Mouse (Mus musculus) myocyte (in vitro differentiated cells): Measurements from ENCODE around the gene Tanc2. TPM values are rescaled to one million over a fixed set of nuclear protein-coding genes. Genes with fewer than 3 reads are reported as not detected.
A peak's percentile ranks its signal among the peaks of the same experiment; 100 is the strongest.

Experiments
- H3K27me3 ChIP-seq: one replicate; pipeline ENCODE4 v1.6.1; 2011; ENCODE audit not compliant: control insufficient read depth, insufficient read depth, insufficient read length
- H3K36me3 ChIP-seq: one replicate; pipeline ENCODE4 v1.6.1; 2011; ENCODE audit not compliant: control insufficient read depth, insufficient read depth
- H3K4me2 ChIP-seq: one replicate; pipeline ENCODE4 v1.6.1; 2011; ENCODE audit warnings: low read depth, control low read depth
- H3K4me3 ChIP-seq: one replicate; pipeline ENCODE4 v1.5.1; 2011; ENCODE audit warnings: mild to moderate bottlenecking, control low read depth, moderate library complexity
- H3K79me2 ChIP-seq: one replicate; pipeline ENCODE4 v1.6.1; 2011; ENCODE audit not compliant: control insufficient read depth, insufficient read depth
- H3ac ChIP-seq: one replicate; pipeline ENCODE4 v1.6.1; 2011; ENCODE audit not compliant: control insufficient read depth, insufficient read length
- CEBPB ChIP-seq: IDR thresholded peaks from 2 replicates; pipeline ENCODE4 v1.6.1; 2011; ENCODE audit warnings: mild to moderate bottlenecking, moderate library complexity; ENCODE audit not compliant: poor library complexity, insufficient read depth, severe bottlenecking
- E2F4 ChIP-seq: IDR thresholded peaks from one replicate; pipeline ENCODE4 v1.6.1; 2011; ENCODE audit warnings: mild to moderate bottlenecking, control low read depth, moderate library complexity; ENCODE audit not compliant: insufficient read depth
- MAX ChIP-seq: IDR thresholded peaks from one replicate; pipeline ENCODE4 v1.6.1; 2011; ENCODE audit warnings: low read depth, mild to moderate bottlenecking, control low read depth
- MYOD1 ChIP-seq, 3 experiments: IDR thresholded peaks; one replicate each; pipeline ENCODE4 v1.6.1; 2011; ENCODE audit warnings: control low read depth in 2 of 3, low read depth in 2 of 3, mild to moderate bottlenecking in 2 of 3, moderate library complexity in 1 of 3; ENCODE audit not compliant: insufficient read length in 2 of 3, control insufficient read depth in 1 of 3
- MYOG ChIP-seq, 3 experiments: IDR thresholded peaks; one replicate each; pipeline ENCODE4 v1.6.1; 2011; ENCODE audit warnings: control low read depth in 2 of 3, low read depth in 2 of 3, mild to moderate bottlenecking in 2 of 3; ENCODE audit not compliant: insufficient read length in 2 of 3, control insufficient read depth in 1 of 3, insufficient read depth in 1 of 3
- POLR2A ChIP-seq: IDR thresholded peaks from one replicate; pipeline ENCODE4 v1.6.1; 2011; ENCODE audit warnings: low read depth, mild to moderate bottlenecking, control low read depth, moderate library complexity; ENCODE audit not compliant: insufficient read length
- POLR2AphosphoS2 ChIP-seq: IDR thresholded peaks from one replicate; pipeline ENCODE4 v1.6.1; 2011; ENCODE audit warnings: low read depth, control low read depth; ENCODE audit not compliant: insufficient read length
- REST ChIP-seq: IDR thresholded peaks from one replicate; pipeline ENCODE4 v1.6.1; 2011; ENCODE audit warnings: mild to moderate bottlenecking, control low read depth, moderate library complexity; ENCODE audit not compliant: insufficient read depth, insufficient read length
- SRF ChIP-seq: IDR thresholded peaks from one replicate; pipeline ENCODE4 v1.6.1; 2011; ENCODE audit warnings: low read depth; ENCODE audit not compliant: control insufficient read depth, insufficient read length
- TCF12 ChIP-seq: IDR thresholded peaks from one replicate; pipeline ENCODE4 v1.6.1; 2011; ENCODE audit warnings: mild to moderate bottlenecking, control low read depth; ENCODE audit not compliant: poor library complexity, insufficient read depth, severe bottlenecking
- TCF3 ChIP-seq: IDR thresholded peaks from one replicate; pipeline ENCODE4 v1.6.1; 2011; ENCODE audit warnings: low read depth, control low read depth; ENCODE audit not compliant: insufficient read length
- USF1 ChIP-seq: IDR thresholded peaks from one replicate; pipeline ENCODE4 v1.6.1; 2011; ENCODE audit warnings: low read depth, mild to moderate bottlenecking, control low read depth, moderate library complexity
- polyA plus RNA-seq: library from polyadenylated mRNA; unstranded; fragments of >200 nt; fragmentation: generic; extraction: Trizol; gene quantifications from one replicate; pipeline ENCODE4 v1.2.1, GENCODE M21; 2012; ENCODE audit warnings: missing spikeins

Tanc2 gene
- polyA plus RNA-seq, 1 experiment = 8.0 TPM

- peak in 1 of 3 experiments; percentile 47 for TF ChIP-seq MYOD1 (IDR thresholded peaks at IDR 0.05; ENCODE audit: control insufficient read depth in 1 of 3, insufficient read length in 2 of 3, low read depth in 2 of 3)
- TF ChIP-seq POLR2A = no peak
- Histone ChIP-seq H3K36me3 (no peaks in the 10 kb centered on the region), H3K79me2 (no peaks in the 10 kb centered on the region), H3K4me3 (no peak overlapping the region), H3ac (no peak overlapping the region), H3K4me2 (peak overlapping the region; percentile 84), H3K27me3 (no peaks in the 10 kb centered on the region)
Observed at GRCm38 (mm10) chr11:105958566-105958965, 368.8 kb downstream of the Tanc2 start.

GRCm38 (mm10) chr11:105959355-105959754 is 369.6 kb downstream of the Tanc2 start:
- TF ChIP-seq MYOG (IDR thresholded peaks at IDR 0.05; ENCODE audit: control insufficient read depth in 1 of 3, insufficient read depth in 1 of 3, insufficient read length in 2 of 3, low read depth in 2 of 3) (peak in 2 of 3 experiments; percentile 73 to 86), POLR2A (peak; percentile 55), REST (no peak), SRF (no peak), MAX (no peak), MYOD1 (IDR thresholded peaks at IDR 0.05; ENCODE audit: control insufficient read depth in 1 of 3, insufficient read length in 2 of 3, low read depth in 2 of 3) (peak in 2 of 3 experiments; percentile 80 to 91), E2F4 (no peak), TCF3 (peak; percentile 62), USF1 (peak; percentile 54), TCF12 (no peak), CEBPB (no peak)
- Histone ChIP-seq H3K27me3 (no peaks in the 10 kb centered on the region), H3K79me2 (no peaks in the 10 kb centered on the region), H3K4me2 (peak overlapping the region; percentile 84), H3K4me3 (no peak overlapping the region), H3K36me3 (no peaks in the 10 kb centered on the region), H3ac (no peak overlapping the region)

GRCm38 (mm10) chr11:105964691-105965090 is 374.9 kb downstream of the Tanc2 start:
- Histone ChIP-seq H3K36me3 (no peaks in the 10 kb centered on the region), H3ac (no peak overlapping the region), H3K27me3 (peaks cover 21% of the 10 kb centered on the region), H3K4me2 (no peak overlapping the region), H3K4me3 (no peak overlapping the region), H3K79me2 (no peaks in the 10 kb centered on the region)
- no peak for TF ChIP-seq POLR2AphosphoS2

- Histone ChIP-seq H3K4me2 (no peak overlapping the region), H3K79me2 (no peaks in the 10 kb centered on the region), H3K4me3 (no peak overlapping the region), H3ac (no peak overlapping the region), H3K36me3 (no peaks in the 10 kb centered on the region), H3K27me3 (peaks cover 21% of the 10 kb centered on the region)
- TF ChIP-seq MYOG (IDR thresholded peaks at IDR 0.05; ENCODE audit: control insufficient read depth in 1 of 3, insufficient read depth in 1 of 3, insufficient read length in 2 of 3, low read depth in 2 of 3) (no peak), TCF12 (no peak), USF1 (no peak), SRF (no peak), MYOD1 (IDR thresholded peaks at IDR 0.05; ENCODE audit: control insufficient read depth in 1 of 3, insufficient read length in 2 of 3, low read depth in 2 of 3) (no peak), CEBPB (no peak), TCF3 (no peak), POLR2AphosphoS2 (no peak), MAX (no peak), REST (no peak), POLR2A (no peak), E2F4 (no peak)
Observed at GRCm38 (mm10) chr11:105966288-105966687, 376.5 kb downstream of the Tanc2 start.

GRCm38 (mm10) chr11:105967741-105968574 is 378.2 kb downstream of the Tanc2 start, which contains the start of gene Ace:
TSS of gene Ace (plus strand) at chr11:105967945.
- no peak within 1 kb of the TSS for H3ac ChIP-seq
- H3K36me3 ChIP-seq = no peaks in the 10 kb centered on the region
- peaks cover 34% of the 10 kb centered on the region for H3K27me3 ChIP-seq
- TF ChIP-seq SRF = no peak
- TF ChIP-seq MYOD1 (IDR thresholded peaks at IDR 0.05; ENCODE audit: control insufficient read depth in 1 of 3, insufficient read length in 2 of 3, low read depth in 2 of 3) = peak in 1 of 3 experiments; percentile 28
- H3K79me2 ChIP-seq = no peaks in the 10 kb centered on the region
- no peak within 1 kb of the TSS for H3K4me3 ChIP-seq
- peak within 1 kb of the TSS; percentile 78 for H3K4me2 ChIP-seq

GRCm38 (mm10) chr11:105968948-105969347 is 379.2 kb downstream of the Tanc2 start:
- Histone ChIP-seq H3K79me2 (no peaks in the 10 kb centered on the region), H3K4me2 (no peak overlapping the region), H3K4me3 (no peak overlapping the region), H3K27me3 (peaks cover 43% of the 10 kb centered on the region), H3ac (no peak overlapping the region), H3K36me3 (no peaks in the 10 kb centered on the region)
- TF ChIP-seq CEBPB (no peak), SRF (no peak), MYOD1 (IDR thresholded peaks at IDR 0.05; ENCODE audit: control insufficient read depth in 1 of 3, insufficient read length in 2 of 3, low read depth in 2 of 3) (no peak), TCF12 (no peak), USF1 (no peak), POLR2A (no peak), MYOG (IDR thresholded peaks at IDR 0.05; ENCODE audit: control insufficient read depth in 1 of 3, insufficient read depth in 1 of 3, insufficient read length in 2 of 3, low read depth in 2 of 3) (no peak), REST (no peak), POLR2AphosphoS2 (no peak), MAX (no peak), TCF3 (no peak), E2F4 (no peak)
